Mouse (Mus musculus) G1E (cell line): ENCODE measurements around the gene Tns1. TPM values are rescaled to one million over a fixed set of nuclear protein-coding genes. Genes with fewer than 3 reads are reported as not detected.

Experiments used
- ATAC-seq: 2 replicates; pipeline ENCODE4 v1.8.0; 2016; ENCODE audit warnings: mild to moderate bottlenecking; ENCODE audit not compliant: insufficient number of reproducible peaks, poor library complexity, low FRiP score, severe bottlenecking; ENCODE audit errors: extremely low read depth
- DNase-seq: peaks from one replicate; pipeline ENCODE4 v3.0.0; 2012; ENCODE audit warnings: low spot score
- H3K27me3 ChIP-seq: 2 replicates; pipeline ENCODE4 v1.6.1; 2012; ENCODE audit warnings: mild to moderate bottlenecking, low read length, inconsistent platforms; ENCODE audit not compliant: insufficient read depth
- H3K36me3 ChIP-seq: replicated peaks from 2 replicates; pipeline ENCODE3; 2012; ENCODE audit warnings: mild to moderate bottlenecking, inconsistent platforms
- H3K4me1 ChIP-seq: 2 replicates; pipeline ENCODE4 v1.6.1; 2012; ENCODE audit warnings: low read depth, low read length, inconsistent platforms, mixed read lengths; ENCODE audit not compliant: insufficient read depth
- H3K4me3 ChIP-seq: 2 replicates; pipeline ENCODE4 v1.5.1; 2012; ENCODE audit warnings: low read depth, mild to moderate bottlenecking, inconsistent platforms, low read length, moderate library complexity, mixed read lengths
- H3K9me3 ChIP-seq: replicated peaks from 2 replicates; pipeline ENCODE4 v1.6.1; 2012; ENCODE audit warnings: inconsistent platforms
- CTCF ChIP-seq: IDR thresholded peaks from 2 replicates; pipeline ENCODE4 v1.5.1; 2012; ENCODE audit warnings: low read depth, low read length, inconsistent platforms, mixed read lengths
- GATA1 ChIP-seq: IDR thresholded peaks from 2 replicates; pipeline ENCODE4 v1.6.1; 2012; ENCODE audit warnings: borderline replicate concordance, low read length, inconsistent platforms, mixed read lengths
- GATA2 ChIP-seq: IDR thresholded peaks from 2 replicates; pipeline ENCODE4 v1.6.1; 2012; ENCODE audit warnings: low read depth, low read length, inconsistent platforms, borderline replicate concordance
- POLR2AphosphoS5 ChIP-seq: IDR thresholded peaks from 2 replicates; pipeline ENCODE4 v1.6.1; 2012; ENCODE audit warnings: low read depth, low read length, inconsistent platforms; ENCODE audit not compliant: insufficient replicate concordance
- TAL1 ChIP-seq: conservative IDR thresholded peaks from 2 replicates; pipeline ENCODE4 v1.6.1; 2012; ENCODE audit warnings: low read depth, low read length, inconsistent platforms, mixed read lengths
- polyA plus RNA-seq: library from polyadenylated mRNA; stranded (reverse); fragments of >175 nt; gene quantifications from 2 replicates; pipeline ENCODE4 v1.2.3, GENCODE M21; 2012
- total RNA-seq, 2 experiments: library from RNA; stranded (forward) in 1 of 2; stranded (reverse) in 1 of 2; fragments of 200-1000 nt in 1 of 2; fragments of >200 nt in 1 of 2; fragmentation: Nextera tagmentation in 1 of 2; gene quantifications; 2 replicates each; pipeline ENCODE4 v1.2.3; 2014 to 2017

Gene Tns1
- total and polyA plus RNA-seq, 3 experiments, result 0.55 to 27.2 (median 1.7) TPM

DNA sequence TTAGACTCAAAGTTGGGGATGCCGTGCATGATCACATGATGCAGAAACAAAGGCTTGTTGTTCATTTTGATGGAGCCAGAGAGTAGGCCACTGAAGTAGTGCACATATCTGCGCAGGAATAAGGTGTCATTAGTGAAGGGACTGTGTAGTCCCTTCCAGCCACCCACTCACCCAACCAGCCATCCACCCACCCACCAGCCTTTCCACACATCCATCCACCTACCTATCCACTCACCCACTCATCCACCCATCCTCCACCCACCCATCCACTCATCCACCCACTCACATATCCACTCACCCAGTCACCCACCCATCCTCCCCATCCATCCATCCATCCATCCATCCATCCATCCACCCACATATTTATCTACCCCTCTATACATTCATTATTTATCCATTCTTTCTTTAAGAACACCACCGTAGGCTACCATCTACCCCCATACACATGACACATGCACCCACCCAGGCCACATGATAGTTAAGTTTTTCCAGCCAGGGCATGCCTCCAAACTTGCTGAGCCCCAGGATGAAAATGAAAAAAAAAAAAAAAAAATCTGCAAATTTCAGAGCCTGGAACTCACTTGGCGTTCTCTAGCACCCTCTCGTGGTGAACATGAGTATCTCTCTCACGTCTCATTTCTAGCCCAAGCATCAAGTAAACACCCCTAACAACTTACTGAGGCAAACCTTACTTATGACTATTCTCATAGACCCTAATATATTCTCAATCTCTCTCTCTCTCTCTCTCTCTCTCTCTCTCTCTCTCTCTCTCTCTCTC, 137.8 kb downstream of the Tns1 start:
- H3K36me3 ChIP-seq, result no peaks in the 10 kb centered on the region
- TF ChIP-seq GATA2 (no peak), GATA1 (no peak), POLR2AphosphoS5 (no peak), TAL1 (no peak), CTCF (peak; percentile 76)
- H3K27me3 ChIP-seq, result no peaks in the 10 kb centered on the region; the same call in 1 of the 2 replicates
- no peaks in the 10 kb centered on the region for H3K4me1 ChIP-seq
- no peak overlapping the region for H3K4me3 ChIP-seq
- peak; percentile 72 for DNase-seq
- no peak for ATAC-seq
- H3K9me3 ChIP-seq, result no peaks in the 10 kb centered on the region

DNA sequence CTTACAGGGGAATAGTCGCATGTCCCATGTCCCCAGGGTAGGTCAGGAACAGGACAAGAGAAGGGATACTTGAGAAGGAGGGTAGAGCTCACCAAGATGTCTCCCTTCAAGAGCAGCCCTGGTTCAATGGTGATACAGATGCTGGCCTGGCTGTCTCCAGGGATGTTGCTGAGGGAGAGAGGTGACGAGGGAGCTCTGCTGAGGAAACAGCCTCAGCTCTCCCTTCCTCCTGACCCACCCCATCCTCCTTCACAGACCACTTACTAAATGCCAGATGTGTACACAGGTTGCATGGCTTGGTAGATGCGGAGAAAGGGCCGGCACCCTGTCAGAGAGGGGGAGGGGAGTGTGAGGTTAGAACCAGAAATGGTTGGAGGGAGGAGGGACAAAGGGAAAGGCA, 138.6 kb downstream of the Tns1 start:
- no peaks in the 10 kb centered on the region for H3K9me3 ChIP-seq
- no peaks in the 10 kb centered on the region for H3K4me1 ChIP-seq
- H3K36me3 ChIP-seq, result no peaks in the 10 kb centered on the region
- H3K4me3 ChIP-seq, result no peak overlapping the region
- DNase-seq, result no peak
- ATAC-seq, result no peak
- TF ChIP-seq TAL1 (no peak), GATA2 (no peak), POLR2AphosphoS5 (no peak), CTCF (no peak), GATA1 (no peak)
- H3K27me3 ChIP-seq, result no peaks in the 10 kb centered on the region; the same call in 1 of the 2 replicates

DNA sequence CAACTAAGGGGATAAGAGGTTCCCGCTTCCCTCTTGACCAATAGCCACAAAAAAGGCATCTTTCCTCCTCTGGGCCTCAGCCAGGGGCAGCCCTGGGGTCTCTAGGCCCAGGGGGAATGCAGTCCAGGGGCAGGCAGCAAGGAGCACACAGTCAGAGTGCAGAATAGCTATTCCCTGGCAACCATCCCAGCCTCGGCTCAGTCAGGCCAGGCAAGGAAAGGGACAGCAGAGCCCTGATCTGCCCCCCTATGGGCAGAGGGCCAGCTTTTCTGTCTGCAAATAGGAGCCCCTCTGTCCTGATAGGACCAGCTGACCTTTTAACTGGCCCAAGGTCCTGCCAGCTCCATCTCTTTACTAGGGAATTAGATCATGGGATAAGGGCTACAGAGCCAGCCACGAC, 145.0 kb downstream of the Tns1 start:
- TF ChIP-seq POLR2AphosphoS5, result no peak
- TF ChIP-seq GATA1, result no peak
- TF ChIP-seq CTCF, result no peak
- no peak for TF ChIP-seq GATA2
- TF ChIP-seq TAL1, result no peak
- no peaks in the 10 kb centered on the region for H3K4me1 ChIP-seq
- H3K4me3 ChIP-seq, result no peak overlapping the region
- DNase-seq (no peak), ATAC-seq (no peak)
- H3K9me3 ChIP-seq, result no peaks in the 10 kb centered on the region
- no peaks in the 10 kb centered on the region for H3K27me3 ChIP-seq
- H3K36me3 ChIP-seq, result no peaks in the 10 kb centered on the region

DNA sequence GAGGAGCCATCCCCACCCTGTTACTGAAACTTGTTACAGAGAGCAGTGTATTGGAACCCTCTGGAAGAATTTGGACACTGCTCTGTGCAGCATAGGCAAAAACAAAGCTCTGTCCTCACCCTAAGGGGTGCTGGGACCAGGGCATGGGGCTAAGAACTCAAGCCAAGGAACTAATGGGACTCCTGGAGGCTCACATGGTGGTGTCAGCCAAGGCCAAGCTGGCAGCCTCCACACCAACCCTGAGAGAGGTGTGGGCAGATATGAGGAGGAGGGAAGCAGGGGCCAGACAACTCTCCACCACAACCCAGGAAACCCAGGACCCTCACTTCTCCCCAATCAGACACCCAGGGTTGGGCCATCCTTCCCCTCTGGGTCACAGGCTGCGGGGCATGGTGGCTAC, 145.7 kb downstream of the Tns1 start:
- Histone ChIP-seq H3K4me3 (no peak overlapping the region), H3K9me3 (no peaks in the 10 kb centered on the region), H3K27me3 (no peaks in the 10 kb centered on the region; the same call in 1 of the 2 replicates), H3K36me3 (no peaks in the 10 kb centered on the region), H3K4me1 (no peaks in the 10 kb centered on the region)
- TF ChIP-seq GATA2, result no peak
- TF ChIP-seq GATA1, result no peak
- no peak for TF ChIP-seq TAL1
- no peak for TF ChIP-seq POLR2AphosphoS5
- TF ChIP-seq CTCF, result no peak
- ATAC-seq (no peak), DNase-seq (no peak)

DNA sequence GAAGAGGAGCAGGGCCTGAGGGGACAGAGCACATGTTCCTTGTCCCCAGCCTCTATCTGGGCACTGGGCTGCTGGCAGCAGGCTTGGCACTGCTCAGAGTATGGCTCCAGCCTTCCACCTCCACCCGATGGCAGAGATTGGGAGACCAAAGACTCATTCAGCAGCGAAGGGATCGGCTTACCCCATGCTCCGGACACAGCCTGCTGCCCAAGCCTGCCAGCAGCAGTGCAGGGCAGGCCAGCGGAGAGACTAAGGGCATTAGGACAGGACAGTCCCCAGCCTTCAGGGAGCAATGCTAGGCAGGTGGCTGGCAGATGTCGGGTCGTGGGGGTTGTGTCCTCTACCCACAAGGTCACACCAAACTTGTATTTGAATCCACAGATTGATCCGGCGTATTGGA, 150.3 kb downstream of the Tns1 start:
- DNase-seq, result no peak
- H3K4me1 ChIP-seq, result no peaks in the 10 kb centered on the region
- peaks cover 4% of the 10 kb centered on the region; the same call in 1 of the 2 replicates for H3K27me3 ChIP-seq
- no peak for ATAC-seq
- TF ChIP-seq CTCF, result no peak
- no peak for TF ChIP-seq TAL1
- no peak for TF ChIP-seq GATA2
- no peak for TF ChIP-seq POLR2AphosphoS5
- TF ChIP-seq GATA1, result no peak
- no peaks in the 10 kb centered on the region for H3K9me3 ChIP-seq
- H3K36me3 ChIP-seq, result no peaks in the 10 kb centered on the region
- H3K4me3 ChIP-seq, result no peak overlapping the region

DNA sequence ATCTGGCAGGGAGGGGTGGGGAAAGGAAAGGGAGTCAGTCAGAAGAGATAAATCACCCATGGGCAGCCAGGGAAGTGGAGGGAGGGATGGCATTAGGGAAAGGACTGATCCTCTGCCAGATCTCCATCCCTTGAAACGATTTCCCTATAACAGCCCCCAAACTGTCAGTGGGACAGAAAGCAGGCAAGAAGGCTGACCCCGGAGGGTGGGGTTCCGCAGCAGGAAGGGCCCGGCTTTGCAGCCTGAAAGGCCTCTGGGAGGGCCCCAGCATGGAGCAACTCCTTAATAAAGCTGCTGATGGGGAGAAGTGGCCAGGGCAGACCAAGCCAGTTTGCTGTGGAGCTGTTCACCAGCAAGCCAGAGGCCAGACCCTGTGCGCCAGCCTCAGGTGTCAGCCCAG, 151.5 kb downstream of the Tns1 start:
- DNase-seq (no peak), ATAC-seq (no peak)
- Histone ChIP-seq H3K4me3 (no peak overlapping the region), H3K9me3 (no peaks in the 10 kb centered on the region), H3K27me3 (peaks cover 9% of the 10 kb centered on the region; the same call in 1 of the 2 replicates), H3K4me1 (no peaks in the 10 kb centered on the region), H3K36me3 (no peaks in the 10 kb centered on the region)
- no peak for TF ChIP-seq TAL1
- no peak for TF ChIP-seq CTCF
- no peak for TF ChIP-seq GATA1
- no peak for TF ChIP-seq GATA2
- TF ChIP-seq POLR2AphosphoS5, result no peak
